Mouse (Mus musculus) lung, postnatal 25 days (tissue): ENCODE data around the gene Xkr7.

Experiments used
- DNase-seq: peaks from one replicate; pipeline ENCODE4 v3.0.0; 2022; ENCODE audit warnings: low spot score

Gene Xkr7

DNA sequence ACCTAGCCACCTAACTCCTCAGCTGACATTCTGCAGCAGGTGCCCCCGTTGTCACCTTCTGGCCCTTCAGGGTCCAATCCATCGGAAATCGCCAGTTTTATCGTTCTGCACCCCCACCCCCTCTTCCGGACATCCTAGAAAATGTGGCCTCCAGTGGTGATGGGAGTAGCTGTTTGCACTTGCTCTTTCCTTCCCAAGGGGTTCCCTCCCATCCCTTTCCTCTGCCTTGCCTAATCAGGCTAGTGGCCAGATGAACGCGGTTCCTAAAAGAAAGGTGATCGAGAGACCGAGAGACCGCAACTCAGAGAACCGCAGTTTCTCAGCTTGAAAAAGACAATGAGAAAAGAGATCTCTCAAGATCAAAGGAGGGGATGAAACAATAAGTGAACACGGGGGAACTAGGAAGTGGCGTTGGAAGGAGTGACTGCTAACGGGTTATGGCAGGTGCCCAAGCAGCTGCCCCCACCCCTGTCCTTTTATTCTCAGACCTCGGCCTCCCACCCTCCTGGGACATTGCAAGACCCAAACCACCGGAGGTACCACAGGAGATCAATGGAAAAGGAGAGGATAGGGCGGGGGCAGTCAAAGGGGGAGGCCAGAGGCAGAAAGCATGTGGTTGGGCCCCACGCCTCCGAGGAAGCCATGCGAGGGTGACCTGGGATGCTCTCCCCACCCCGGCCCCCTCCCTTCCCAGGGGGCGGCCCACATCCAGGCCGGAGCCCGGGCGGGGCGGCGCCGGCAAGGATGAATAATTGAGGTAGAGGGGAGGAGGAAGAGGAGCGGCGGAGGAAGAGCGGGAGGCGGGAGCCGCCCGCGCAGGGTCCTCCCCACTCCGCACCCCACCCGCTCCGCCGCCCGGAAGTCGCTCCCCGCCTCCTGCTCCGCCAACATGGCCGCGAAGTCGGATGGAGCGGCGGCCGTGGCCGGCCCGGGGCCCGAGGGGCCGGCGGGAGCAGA is at the start of gene Xkr7:
Gene Xkr7 (plus strand): TSS at position 727 of the 957 bp plus-strand sequence.
- no peak for DNase-seq

DNA sequence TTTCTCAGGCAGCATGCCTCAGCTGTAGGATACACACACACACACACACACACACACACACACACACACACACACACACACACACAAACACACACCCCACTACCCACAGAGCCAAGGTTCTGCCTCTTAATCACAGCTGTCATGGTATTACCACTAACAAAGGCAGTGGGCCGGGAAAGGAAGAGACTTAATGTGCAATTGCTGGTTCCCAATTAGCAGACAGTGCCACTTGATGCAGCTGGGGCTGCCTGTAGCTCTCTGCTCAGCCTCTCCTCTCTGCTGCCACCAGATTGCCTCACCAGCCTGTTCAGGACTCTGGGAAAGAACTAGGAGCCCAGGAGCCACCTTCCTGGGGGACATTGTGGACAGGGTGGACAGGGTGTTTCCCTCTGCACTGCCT is 46.1 kb upstream of the Xkr7 start:
- no peak for DNase-seq

DNA sequence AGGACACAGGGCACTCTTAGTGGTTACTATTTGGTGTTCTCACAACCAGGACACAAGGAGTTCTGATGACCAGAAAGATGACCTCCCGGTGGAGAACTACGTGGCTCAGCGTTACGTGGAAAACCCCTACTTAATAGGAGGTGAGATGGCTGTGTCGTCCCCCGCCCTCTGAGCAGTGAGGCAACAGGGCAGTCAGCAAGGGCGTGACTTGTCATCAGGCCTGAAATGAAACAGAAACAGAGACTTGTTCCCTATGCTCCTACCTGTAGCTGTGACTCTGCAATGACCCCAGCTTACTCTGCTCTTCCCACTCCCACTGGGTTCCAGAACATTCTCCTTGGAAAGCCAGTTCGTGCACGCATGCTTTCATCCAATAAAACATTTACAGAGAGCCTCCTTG is 40.1 kb upstream of the Xkr7 start:
- no peak for DNase-seq

DNA sequence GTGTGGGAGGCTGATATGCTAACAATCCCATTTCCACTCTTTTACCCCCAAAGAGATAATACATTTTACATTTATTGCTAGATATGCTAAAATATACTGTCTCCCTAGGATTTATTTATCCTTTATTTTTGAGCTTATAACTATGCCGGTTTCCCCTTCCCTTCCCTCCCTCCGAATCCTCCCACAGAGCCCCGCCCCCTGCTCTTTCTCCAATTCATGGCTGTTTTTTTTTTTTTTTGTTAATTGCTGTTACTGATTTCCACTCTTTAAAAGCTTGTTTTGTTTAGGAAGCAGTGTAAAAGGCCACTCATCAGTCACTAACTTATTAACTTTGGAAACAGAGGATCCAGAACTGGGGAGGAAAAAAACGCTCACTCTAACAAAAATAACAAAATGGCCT is 34.6 kb upstream of the Xkr7 start:
- DNase-seq = no peak

DNA sequence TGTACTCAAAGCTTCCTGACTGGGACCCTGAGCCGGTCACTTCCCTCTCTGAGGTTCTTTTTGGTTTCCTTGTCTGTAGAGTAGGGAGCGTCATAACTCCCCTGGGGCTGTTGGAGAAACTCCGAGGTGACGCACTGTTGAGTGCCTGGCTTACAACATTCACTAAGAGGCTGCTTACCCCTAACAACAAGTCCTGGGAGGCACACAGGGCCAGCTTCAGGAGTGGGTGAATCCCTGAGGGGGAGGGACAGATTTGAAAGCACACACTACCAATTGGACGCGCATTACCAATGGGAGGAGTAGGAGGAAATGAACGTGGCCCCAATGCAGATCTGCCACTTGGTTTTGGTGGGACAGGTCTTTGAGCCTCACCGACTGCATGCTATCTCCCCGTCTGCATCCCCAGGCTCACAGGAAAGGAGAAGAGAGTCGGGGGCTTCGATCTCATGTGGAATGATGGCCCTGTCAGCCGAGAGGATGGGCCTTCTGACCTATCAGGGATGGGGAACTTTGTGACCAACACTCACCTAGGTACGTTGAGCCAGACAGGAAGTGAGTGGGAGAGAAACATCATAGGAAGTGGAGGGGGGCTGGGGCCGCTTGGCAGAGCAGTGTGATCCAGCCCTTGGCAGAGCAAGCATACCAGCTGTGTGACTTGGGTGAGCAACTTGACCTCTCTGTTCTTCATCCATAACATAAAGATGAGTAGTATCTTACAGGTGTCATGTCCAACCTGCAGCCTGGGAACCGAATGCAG is 29.0 kb upstream of the Xkr7 start:
- no peak for DNase-seq

DNA sequence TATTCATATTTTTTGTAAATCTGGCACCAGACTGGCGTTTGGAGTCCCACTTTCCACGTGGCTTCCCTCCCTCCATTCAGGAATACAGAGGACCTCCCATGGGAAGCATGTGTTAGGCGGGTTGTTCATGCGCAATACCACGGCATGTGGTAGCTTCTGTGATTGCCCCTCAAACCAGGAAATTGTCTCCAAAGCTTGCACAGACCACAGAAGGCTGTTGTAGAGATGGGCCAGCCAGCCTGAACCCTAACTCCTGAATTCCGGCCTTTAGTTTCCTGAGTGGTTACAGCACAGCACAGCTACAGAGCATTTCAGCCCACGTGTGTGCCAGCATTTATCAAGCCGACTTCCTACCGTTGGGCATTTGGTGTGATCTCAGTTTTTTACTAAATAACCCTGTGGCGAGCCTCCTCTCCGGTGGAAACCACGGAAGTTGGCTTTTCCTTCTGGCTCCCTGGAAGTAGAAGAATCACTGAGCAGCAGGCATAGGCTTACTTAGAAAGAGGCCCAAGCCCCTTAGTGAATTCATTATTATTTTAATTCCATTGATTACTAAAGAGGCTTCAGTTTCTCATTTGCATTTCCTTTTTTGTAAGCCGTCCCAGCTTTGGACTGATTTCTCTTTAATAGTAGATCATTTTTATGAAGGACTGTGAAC is 27.8 kb upstream of the Xkr7 start:
- DNase-seq = no peak

DNA sequence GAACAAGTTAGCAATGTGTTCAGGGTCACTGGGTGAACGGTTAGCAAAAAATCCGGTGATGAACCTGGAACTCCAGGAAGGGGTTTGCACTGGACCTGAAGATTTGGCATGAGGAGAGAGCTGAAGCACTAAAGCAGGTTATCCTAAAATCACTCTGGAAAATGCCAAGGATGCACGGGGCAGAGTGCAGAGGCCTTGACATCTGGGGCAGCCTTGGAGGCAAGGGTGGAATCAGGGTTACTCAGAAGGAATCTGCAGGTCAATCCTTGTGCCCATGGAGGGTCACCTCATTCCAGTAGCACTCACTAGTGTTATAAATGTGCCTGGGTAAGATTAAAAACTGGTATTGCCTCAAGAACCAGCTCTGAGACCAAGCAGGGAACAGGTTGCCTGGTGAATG is 25.7 kb upstream of the Xkr7 start:
- no peak for DNase-seq

DNA sequence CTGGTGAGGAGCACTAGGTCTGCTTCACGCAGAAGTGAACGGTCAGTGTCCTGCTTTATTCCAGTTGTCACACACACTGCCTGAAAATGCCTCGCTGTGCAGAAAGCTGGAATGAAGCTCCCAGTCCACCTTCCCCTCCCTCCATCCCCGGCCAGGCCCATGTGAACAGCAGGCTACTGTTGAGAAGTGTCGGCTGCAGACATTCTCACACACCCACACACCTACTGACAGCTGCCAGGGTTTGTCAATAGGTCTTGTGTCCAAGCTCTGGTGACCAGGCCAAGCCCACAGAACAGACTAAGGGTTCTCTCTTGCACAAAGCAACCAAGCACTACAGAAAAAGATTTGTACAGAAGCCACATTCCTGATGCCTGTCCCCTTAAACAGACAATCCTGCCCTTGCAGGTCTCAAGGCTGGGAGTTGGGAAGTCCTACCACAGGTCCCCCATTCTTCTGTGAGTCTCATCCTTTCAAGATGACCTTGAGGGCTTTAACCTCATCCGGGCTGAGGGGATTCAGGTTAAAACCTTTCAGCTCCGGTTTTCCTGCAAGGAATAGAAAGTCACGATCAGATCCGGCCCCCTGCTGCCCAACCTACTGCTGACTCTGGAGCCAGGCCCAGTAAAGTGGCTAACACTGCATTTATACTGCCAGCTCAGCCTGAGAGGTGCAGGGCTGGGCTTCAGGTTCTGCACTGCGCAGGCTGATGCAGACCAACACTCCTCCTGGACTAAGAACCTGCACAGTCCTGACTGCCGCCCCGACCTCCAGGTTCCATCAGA is 22.3 kb upstream of the Xkr7 start:
- no peak for DNase-seq

DNA sequence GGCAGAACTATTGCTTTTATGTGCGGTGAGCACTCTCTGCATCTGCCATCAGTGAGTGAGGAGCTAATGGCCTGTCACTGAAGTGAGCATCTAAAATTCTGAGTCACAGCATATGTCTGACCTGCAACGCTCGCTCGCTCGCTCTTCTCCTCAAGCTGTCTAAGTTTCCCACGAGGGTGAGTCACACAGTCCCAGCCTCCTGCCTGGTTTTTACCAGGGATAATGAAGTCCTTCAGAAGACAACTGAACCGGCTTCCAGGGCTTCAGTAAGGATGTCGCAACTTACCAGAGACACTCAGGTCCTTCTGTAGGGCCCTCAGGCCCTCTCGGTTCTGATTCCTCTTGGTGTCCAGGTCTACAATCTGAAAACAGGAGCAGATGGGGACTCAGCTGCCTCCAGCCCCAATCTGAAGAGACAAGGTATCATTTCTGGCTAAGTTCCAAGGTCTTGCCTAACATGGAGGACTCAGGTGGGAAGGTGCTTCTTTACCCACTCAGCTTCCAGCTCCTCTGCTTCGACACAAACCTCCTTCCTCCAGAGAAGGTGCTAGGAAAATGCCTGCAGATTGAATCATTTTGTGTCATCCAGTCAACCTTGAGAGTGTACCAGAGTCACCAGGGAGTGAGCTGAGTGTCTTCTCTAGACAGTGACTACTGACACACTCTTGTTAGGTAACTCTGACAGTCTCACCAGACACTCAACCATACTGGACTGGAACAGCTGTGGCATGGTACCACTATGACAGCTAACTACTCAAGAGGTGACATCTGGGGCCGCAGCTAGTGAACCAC is 17.7 kb upstream of the Xkr7 start:
- no peak for DNase-seq

DNA sequence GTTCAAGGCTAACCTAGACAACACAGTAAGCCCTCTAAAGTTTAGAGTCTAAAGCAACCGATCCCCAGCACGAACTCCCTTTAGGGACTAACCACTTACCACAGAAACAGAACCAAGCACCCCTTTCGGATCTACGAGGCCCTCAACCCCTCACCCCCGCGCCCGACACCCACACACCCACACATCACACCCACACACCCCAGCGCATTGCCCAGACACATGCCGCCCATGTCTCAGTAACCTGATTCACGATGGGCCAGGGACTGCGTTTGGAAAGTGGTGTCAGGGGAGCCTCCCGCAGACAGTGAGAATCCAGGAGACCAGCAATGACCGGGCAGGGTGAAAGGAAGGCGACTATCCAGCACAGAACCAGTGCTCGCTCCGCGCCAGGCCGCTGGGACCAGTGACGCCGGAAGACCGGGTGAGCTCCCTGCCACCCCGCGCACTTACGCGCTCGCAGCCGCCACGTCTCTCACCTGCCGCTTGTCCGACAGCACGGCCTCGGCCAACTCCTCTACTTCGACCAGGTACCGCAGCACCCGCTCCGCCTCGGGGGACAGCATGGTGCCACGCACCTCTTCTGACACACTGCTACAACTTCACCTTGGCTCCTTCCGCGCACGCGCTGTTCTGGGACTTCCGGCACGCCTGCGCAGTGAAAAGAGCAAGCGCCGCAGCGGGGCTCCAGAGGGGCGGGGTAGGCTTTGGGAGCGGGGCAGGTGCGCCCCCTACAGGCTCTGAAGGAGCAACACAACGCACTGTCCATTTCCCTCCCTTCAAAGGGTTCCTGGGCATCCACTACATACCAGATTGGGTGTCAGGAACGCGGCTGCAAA is 16.7 kb upstream of the Xkr7 start, which contains the start of gene Pdrg1:
Gene Pdrg1 (minus strand): TSS at position 670 of the 836 bp plus-strand sequence.
- DNase-seq = peak; percentile 93

DNA sequence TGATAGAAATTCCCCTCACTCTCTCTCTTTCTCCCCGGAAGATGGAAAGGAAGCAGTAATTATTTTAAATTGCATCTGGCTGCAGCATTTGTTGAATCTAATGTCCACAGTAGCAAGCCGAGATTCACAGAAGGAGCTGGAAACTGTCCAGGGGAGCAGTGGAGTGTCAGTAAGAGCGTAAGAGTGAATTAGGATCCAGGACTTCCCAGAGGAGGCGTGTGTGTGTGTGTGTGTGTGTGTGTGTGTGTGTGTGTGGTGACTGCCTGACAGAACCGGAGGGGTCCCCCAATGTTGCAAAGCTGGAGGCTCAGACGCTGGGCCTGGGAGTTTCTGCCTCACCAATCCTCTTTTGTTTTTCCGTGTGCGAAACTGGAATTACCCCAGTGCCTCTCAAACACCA is 15.8 kb upstream of the Xkr7 start:
- DNase-seq = no peak

DNA sequence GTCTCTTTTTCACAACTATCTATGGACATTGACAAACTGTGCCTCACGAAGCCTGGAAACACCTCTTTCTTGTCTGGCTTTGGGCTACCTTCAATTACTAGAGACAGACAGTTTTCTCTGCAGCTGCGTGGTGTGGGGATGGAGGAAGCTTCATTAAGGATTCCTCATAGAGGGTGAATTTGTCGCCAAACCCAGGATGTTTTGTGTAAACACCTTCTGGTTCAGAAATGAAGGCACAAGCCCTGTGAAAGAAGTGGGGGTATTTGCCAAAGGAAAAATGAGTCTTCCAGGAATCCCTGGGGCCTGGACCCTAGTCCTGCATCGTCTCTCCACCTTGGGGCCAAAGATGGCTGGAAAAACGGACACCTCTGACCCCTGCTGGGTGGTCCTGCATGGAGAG is 14.9 kb upstream of the Xkr7 start:
- no peak for DNase-seq

DNA sequence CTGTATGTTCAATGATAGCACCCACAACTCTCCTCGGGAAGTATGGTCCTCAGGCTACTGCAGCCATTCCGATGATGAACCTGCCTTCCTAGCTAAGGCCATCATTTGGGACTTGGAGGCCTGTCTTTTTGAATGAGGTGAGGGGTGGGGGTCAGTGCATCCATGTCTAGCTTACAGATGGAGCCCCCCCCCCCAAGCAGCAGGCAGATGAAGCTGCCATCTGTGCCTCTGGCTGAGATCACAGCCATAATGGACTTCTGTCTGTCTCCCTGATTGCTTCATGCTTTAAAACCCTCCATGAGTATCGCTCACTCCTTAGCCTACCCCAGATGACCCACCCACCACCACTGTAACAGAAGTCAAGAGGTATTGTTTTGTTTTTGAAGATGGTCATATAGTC is 12.3 kb upstream of the Xkr7 start:
- no peak for DNase-seq

DNA sequence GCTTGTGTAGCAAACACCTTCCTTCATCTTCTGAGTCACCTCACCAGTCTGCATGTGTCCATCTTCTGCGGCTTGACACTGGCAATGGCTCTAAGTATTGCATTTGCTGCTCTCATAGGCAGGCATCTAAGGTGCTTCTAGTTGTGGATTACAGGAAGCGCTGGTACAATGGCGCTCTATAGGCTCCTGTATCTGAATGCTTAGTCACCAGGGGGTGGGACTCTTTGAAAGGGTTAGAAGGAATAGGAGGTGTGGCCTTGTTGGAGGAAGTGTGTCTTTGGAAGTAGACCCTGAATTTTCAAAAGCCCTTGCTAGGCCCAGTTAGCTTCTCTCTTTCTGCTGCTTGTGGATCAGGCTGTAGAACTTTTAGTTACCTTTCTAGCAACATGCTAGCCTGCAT is 10.5 kb upstream of the Xkr7 start:
- no peak for DNase-seq

DNA sequence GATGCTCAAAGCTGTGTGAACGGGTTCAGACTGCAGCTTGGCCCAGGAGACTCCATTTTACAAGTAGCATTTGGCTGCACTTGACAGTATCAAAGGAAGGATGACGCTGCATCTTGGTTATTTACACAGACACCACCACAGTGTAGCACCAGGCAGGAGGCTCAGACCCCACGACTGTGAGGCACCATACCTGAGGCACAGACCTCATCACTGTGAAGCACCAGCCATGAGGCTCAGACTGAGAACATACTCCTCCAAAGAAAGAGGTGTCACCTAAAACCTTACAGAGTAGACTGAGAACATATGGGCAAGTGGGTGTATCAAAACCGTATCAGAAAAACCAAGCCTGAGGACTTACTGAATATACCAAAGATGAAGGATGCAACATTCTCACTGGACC is 8.8 kb upstream of the Xkr7 start:
- DNase-seq = no peak

DNA sequence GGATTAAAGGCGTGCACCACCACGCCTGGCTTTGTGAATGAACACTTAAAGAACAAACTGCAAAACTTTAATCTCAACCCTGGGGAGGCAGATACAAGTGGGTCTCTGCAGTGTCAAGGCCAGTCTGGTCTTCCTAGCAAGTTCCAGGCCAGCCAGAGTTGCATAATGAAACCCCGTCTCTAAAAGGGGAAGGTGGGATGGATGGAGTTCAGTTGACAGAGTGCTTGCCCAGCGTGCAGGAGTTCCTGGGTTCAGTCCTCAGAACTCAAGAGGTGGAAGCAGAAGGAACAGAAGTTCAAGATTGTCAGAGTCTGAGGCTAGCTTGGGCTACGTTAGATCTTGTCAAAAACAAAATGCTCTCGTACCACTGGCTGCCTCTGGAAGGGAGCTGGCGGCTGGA is 5.6 kb upstream of the Xkr7 start:
- no peak for DNase-seq

DNA sequence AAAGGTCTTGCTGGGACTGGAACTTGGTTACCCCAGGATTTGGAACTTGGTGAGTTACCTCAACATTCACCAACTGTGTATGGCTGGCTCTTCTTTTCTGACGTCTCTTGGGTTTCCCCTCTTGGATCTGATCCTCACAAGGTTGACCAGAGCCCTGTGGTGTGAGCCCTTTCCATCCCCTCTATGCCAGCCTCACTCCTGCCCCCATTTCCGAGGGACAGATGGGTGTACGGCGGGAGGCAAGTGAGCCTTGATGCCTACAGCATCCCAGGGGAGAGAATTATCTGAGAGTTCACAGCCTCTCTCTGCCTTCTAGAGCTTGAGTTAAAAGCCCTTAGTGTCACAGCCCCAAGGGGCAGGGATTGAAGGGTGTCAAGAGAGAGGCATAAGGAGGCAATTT is 4.2 kb upstream of the Xkr7 start:
- DNase-seq = no peak

DNA sequence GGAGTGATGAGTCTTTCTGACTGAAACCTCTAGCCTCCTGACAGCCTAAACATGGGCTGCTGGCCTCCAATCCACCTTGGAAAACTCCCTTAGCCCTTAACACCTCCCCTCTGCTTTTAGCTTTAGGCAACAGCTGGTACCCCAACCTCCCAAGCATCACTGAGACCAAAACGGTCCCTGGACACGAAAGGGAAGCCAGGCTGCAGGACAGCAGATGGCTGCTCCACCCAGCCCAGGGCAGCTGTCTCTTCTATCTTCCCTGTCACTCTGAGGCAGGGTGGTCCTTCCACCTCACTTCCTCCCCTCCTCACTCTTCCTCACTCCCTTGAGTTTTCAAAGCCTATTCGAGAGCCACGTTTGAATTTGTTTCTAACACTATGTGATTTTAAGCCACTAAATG is 1.2 kb upstream of the Xkr7 start:
- DNase-seq = no peak

DNA sequence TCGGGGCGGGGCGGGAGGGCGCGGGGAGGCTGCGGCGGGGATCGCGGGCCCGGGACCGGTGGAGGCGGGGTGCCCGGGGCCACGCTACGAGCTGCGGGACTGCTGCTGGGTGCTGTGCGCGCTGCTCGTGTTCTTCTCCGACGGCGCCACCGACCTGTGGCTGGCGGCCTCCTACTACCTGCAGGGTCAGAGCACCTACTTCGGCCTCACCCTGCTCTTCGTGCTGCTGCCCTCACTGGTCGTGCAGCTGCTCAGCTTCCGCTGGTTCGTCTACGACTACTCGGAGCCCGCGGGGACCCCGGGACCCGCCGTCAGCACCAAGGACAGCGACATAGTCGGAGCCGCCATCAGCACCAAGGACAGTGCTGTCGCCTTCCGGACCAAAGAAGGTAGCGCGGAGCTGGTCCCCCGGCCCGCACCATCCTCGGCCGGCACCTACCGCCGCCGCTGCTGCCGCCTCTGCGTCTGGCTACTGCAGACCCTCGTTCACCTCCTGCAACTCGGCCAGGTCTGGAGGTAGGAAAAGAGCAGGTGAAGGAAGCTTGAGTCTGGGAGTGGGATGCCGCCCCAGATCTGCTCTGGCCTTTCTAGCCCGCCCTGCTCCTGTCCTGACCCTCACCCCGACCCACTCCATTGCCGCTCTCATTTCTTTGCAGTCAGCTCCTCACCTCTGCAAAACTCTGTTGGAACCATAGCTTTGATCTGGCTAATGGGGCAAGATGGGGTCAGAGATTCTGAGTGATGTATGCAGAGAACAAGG is 611 bp downstream of the Xkr7 start:
- DNase-seq = peak; percentile 57
